Mouse (Mus musculus) frontal cortex, postnatal 10 days (tissue): ENCODE results near the gene Birc5.
"Not testable (repeated sequence)": the region's sequence is repeated elsewhere in the genome, so short reads cannot be mapped to it uniquely, and the experiment has no call there.

ENCODE experiments used
- DNase-seq, 2 experiments: peaks; one replicate each; pipeline ENCODE4 v3.0.0; 2022; ENCODE audit warnings: low spot score in 2 of 2, mixed read lengths in 1 of 2

Gene Birc5

DNA sequence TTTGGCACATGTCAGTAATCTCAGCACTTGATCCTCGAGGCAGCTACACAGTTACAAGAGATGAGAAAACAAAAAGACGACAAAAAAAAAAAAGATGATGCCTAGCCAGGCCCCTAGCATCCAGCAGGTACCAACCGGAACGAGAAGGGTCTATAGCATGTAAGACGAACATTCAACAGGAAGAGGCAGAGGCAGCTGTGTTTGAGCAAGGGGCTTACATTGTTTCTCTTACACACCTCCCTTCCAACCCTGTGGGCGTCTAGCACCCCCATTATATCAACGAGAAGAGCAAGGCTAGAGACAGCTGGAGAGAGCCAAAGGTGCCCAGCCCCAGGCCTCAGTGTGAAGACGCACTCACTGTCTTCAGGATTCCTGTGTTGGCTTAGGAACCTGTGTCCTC lies 22.1 kb upstream of the Birc5 start:
- no peak for DNase-seq

DNA sequence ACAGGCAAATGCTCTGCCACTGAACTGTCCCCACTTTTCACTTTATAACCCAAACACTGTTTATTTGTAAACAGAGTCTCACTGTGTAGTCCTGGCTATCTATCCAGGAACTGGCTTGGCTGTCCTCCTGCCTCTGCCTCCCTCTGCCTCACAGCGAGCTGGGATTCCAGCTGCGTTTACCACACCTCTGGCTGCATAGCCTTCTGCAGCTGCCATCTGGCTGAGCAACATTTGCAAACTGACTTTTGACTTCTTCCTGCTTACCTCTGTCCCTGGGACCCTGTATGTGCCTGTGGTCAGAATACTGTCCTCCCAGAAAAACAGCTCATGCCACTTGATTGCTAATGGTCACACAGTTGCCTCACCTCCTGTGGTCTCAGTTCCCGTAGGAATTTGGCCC lies 21.7 kb upstream of the Birc5 start:
- no peak for DNase-seq

DNA sequence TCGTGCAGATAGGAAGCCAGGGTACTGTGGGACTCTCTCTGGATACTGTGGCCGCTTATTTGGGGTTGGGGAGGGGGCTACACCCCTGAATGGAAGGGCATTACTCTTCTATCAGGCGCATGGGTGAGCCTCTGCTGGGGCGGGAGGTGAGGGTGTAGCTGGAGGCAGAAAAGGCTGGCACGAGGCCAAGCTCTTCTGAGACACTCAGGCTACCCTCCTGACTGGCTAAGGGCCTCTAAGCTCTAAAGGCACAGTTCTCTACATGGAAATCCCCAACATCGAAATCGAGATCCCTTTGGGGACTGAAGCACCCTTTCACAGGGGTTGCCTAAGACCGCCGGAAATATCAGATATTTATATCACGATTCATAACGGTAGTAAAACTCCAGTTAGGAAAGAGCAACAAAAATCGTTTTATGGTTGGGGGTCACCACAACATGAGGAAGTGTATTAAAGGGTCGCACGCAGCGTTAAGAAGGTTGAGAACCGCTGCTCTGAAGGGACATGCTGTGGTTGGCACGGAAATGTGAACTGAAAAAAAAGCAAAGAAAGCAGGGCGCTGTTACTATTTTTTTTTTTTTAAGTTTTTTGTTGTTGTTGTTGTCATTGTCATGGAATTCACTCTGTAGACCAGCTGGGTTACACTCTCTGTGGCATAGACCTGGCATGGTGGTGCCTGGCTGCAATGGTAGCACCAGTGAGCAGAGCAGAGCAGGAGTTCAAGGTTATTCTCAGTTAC lies 20.7 kb upstream of the Birc5 start:
- DNase-seq: no peak

DNA sequence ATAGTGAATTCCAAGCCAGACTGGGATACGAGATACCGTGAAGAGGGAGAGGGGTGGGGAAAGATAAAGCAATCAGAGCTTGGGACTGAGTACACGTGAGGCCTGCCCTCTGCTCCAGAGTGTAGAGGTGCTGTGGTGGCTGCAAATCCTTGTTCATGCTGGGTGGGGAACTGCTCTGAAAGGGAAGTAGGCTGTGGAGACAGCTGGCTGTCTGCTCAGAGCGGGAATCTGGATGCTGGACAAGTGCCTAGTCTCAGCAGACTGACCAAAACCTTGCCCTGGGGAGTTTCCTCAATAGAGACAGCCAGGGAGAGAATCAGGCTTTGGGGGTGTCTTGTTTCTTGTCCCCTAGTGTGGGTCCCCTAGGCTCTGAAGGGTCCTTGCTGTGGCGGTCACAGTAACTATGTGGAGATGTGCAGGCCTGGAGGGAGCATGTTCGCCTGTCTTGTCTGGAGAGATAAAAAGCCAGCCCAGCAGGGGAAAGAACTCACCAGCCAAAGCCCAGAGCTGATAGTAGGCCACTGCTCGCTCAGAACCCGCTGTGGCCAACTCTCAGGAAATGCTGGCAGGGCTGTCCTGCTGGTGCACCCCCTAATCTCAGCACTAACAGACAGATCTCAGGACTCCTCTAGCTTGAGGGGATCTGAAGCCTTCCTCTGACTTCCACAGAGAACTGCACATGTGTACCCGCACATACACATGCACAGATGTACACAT lies 20.0 kb upstream of the Birc5 start:
- no peak for DNase-seq

- DNase-seq: no peak
Observed at GRCm38 (mm10) chr11:117829671-117830215, 19.3 kb upstream of the Birc5 start.

DNA sequence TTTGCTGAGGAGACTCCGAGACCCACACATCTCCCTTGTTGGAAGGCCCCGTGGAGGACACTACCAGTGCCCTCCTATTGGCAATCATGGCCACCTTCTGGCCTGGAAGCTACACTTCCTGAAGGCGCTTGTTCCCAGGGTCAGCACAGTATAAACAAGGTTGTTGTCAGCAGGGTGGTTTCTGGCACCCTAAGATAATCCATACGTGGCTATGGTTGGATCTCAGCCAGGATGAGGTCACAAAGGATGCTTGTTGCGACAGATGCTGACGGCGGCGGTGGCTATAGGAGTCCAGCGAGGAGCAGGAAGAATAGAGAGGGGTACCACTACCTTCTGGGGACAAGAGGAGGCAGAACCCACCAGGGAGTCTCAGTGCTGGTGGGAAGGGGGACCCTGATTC lies 18.6 kb upstream of the Birc5 start:
- no peak for DNase-seq

- DNase-seq: peak in 1 of 2 experiments; percentile 64
Observed at GRCm38 (mm10) chr11:117832086-117832969, 16.7 kb upstream of the Birc5 start.

DNA sequence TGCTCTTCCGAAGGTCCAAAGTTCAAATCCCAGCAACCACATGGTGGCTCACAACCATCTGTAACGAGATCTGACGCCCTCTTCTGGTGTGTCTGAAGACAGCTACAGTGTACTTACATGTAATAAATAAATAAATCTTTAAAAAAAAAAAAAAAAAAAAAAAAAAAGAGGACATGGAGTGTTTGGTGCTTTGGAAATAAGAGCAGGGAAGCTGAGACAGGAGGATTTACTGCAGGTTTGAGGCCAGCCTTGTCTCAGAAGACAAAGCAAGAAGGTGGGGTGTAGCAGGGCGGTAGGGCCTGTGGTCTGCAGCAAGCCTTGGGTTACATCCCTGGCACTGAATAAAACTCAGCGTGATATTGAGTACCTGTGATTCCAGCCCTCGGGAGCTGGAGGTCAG lies 15.5 kb upstream of the Birc5 start:
- DNase-seq: not testable (repeated sequence)

DNA sequence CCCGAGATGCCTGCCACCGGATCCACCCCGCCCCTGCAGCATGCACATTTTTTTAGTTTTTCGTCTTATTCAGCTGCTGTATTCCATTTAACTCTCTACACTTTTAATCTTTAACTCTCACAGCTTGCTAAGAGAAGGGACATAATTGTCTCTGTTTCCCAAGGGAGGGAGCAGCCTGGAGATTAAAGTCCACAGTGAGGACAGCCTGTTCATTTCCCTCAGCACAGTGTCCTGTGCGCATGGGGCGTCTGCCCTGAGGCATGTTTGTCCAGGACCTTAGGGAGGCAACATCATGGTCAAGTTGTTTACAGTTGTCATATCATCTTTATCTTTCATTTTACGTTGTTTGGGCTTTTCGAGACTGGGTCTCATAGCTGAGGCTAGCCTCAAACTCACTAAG lies 15.0 kb upstream of the Birc5 start:
- no peak for DNase-seq

DNA sequence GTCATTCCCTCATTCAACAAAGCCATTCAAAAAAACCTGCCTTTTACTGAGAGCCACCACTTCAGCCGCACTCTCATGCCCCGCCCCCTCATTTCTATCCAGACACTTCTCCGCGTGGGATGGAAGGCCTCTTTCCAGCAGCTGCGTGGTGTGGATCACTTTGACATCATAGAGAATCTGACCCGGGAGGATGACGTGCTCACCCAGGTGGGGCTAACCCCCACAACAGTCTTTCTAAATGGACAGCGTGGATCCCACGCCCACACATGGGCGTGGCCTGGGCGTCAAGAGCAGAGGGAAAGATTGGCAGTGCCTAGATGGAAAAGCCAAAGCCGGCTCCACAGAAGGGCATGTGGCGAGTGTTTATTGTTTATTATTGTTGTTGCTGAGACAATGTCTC lies 12.7 kb upstream of the Birc5 start:
- peak in 1 of 2 experiments; percentile 60 for DNase-seq

DNA sequence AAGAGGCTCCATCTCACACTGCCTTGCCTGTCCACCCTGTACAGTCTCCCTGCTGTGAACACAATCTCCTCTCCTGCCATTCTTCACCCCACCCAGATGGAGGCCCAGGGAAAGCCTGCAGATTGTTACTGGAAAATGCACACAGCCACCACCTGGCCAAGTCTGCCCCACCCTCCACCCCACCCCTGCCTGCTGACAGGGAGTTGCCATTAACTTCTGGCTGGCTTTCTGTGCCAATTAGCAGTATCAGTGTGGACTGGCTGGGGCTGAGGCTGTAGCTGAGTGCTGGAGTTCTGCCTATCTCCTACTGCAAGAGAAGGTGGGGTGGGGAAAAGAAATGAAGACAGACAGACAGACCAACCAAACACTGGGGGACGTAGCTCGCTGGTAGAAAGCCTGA lies 10.5 kb upstream of the Birc5 start:
- DNase-seq: no peak

- DNase-seq: no peak
Observed at GRCm38 (mm10) chr11:117839021-117839420, 10.0 kb upstream of the Birc5 start.

- DNase-seq: no peak
Observed at GRCm38 (mm10) chr11:117840910-117841309, 8.1 kb upstream of the Birc5 start.

DNA sequence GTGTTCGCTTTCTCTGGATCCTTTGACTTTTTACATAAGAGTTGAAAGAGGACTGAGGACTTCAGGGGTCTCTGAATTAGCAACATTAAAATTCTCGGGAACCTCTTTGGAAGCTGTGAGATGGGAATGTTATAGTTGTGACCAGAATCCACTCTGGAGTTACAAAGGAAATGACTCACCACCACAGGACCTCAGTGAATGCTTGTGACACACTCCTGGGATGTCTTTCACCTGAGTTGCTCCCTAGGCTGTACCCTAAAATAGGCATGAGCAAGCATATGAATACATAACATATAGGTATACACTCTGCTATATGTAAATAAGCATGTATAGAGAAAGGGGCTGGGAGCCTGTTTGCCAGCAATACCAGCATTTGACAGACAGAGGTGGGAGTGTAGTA lies 5.6 kb upstream of the Birc5 start:
- no peak for DNase-seq

DNA sequence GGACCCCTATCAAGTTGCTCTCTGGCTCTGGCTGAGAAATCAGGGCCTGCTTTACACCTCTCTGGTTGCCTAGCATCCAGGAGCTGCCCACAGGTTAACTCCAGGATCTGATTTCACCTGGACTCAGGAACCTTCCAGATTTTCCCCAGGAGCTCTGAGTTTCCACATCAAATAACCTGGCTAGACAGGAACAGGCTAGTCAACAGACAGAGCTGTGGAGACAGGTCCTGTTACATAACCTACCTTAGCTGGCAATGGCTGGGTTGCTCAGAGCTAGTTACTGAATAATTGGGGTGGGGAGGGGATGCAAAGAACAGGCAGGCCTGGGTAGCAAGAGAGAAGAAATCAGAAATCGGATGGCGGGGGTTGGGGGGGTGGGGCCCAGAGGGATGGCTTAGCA lies 4.1 kb upstream of the Birc5 start:
- no peak for DNase-seq

DNA sequence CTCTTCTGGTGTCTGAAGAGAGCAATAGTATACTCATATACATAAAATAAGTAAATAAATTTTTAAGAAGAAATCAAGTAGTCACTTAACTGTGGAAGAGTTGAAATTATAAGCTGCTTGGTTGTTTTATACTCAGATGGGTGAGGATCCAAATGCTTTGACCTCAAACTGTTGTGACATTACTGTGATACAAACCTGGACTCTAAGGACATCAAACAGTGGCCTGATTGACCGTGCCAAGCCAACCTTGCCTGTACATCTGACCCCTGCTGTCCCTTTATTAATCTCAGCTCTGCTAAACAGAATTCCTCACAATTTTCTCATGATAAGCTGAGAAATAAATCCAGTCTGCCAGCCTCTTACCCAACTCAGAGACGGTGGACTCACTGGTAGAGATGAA lies 3.4 kb upstream of the Birc5 start:
- DNase-seq: no peak

DNA sequence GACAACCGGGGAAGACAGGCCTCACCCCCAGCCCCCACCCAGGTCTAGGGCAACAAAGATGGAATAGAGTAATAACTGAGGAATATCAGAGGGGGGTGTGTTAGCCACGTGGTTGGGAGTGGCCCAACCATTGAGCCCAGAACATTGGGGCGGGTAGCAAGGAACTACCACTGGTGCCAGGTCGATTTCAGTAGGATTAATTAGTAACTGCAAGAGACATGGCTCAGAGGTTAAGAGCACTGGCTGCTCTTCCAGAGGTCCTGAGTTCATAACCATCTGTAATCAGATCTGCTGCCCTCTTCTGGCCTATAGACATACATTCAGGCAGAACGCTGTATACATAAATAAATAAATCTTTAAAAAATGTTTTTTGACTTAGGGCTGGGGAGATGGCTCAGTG lies 2.4 kb upstream of the Birc5 start:
- DNase-seq: no peak

DNA sequence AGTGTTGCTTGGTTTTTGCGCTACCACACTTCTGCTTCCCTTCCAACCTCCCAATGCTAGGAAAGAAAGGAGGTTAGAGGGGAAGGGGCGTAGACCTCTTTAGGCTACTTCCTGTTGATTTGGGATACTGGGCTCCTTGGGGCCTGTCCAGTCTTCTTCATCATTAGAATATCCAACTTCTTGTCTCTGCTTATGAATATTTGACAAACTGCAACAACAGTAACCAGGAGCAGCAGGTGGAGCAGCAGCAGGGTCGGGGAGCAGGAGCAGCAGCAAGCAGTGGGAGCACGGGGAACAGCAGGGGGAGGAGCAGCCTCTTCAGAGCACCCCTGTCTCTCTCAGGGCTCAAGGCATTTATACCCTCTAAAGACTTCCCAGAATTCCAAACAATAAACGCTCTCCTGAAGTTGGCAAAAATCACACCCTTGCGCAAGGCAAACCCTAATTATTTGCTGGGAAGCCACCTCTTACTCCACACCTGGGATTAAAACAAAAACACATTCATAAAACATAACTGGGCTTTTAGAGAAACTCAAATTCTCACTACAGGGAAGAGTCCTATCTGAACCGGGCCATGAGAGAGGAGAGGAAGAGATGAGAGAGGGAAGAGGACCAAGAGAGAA lies 1.3 kb upstream of the Birc5 start:
- DNase-seq: no peak

DNA sequence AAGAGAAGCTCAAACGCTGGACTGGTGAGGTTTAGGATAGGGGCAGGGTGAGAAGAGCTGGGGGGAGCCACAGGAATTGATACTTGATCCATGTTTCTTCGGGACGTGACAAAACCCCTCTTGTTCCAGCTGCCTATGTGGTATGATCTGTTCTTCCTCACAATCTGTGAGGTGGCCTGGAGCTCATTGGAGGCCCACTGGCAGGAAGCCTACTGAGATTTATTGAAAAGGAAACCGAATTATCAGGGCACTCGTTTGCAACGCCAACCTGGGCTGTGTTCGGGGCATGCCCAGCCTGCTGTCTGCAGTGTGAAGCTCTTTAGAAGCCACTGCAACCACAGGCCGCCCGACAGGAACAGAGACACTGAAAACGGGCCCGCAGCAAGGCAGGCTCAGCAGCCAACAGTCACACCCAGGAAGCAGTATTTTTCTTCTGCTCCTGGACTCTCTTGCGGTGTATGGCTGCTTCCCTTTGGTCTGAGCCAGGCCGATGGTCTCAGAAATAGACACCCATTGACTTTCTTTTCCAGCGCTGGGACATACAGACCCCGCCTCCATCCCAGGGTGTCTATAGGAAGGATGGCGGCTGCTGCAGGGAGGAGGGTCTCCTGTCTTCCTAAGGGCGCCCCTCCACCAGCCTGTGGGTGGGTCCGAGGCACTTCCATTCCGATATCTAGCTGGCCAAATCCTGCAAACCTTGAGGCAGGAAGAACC lies 623 bp upstream of the Birc5 start:
- DNase-seq: no peak

DNA sequence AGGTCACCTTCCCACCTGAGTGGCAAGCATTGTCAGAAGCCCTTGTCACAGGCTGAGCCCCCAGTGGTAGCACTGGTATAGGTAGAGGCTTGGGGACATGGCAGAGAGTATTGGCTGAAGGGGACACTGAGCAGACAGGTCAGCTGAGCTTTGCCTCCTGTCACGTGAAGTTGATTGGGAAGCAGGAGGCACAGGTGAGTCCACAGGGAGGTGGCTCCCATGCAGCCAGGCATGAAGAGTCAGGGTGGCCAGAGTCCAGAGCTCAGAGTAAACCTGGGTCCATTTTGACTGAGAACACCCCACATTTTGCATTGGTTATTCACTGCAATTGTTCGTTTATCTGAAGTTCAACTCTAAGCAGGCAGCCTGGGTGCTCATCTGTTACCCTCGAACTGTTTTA lies 3.8 kb downstream of the Birc5 start:
- no peak for DNase-seq

DNA sequence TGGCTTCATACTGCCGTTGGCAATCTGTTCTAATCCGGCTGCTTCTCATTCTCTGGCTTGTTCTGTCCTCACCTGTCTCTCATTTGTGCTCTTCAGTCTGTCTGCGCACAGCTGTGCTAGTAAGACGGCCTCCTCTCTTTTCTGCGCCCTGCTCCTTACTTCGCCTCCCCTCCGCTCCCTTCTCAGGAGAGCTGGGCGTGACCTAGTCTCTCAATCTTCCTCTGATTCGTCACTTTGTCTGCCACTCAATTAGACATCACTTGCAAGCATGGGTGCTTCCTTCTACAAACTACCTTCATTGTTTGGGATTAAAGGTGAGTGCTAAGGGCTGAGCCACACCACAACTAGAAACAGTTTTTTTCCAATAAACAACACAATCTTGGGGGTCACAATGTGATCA lies 5.2 kb downstream of the Birc5 start:
- DNase-seq: no peak
